Mouse (Mus musculus) forebrain, embryonic 12.5 days (tissue): ENCODE results near the gene Nfia. TPM values are rescaled to one million over a fixed set of nuclear protein-coding genes. Genes with fewer than 3 reads are reported as not detected.

Experiments used
- ATAC-seq: fragments of 200-750 bp; cut with Nextera tagmentation; 2 replicates; pipeline ENCODE4 v1.8.0; 2017; ENCODE audit warnings: moderate TSS enrichment; ENCODE audit not compliant: low FRiP score
- H3K27ac ChIP-seq: fragments of 300-500 bp; sonication (generic); 2 replicates; pipeline ENCODE4 v1.5.1; 2016; ENCODE audit warnings: mild to moderate bottlenecking
- H3K27me3 ChIP-seq: fragments of 300-500 bp; sonication (generic); 2 replicates; pipeline ENCODE4 v1.6.1; 2016; ENCODE audit warnings: mild to moderate bottlenecking
- H3K36me3 ChIP-seq: fragments of 300-500 bp; sonication (generic); replicated peaks from 2 replicates; pipeline ENCODE4 v1.6.1; 2016; ENCODE audit warnings: mild to moderate bottlenecking
- H3K4me1 ChIP-seq: fragments of 300-500 bp; sonication (generic); 2 replicates; pipeline ENCODE4 v1.6.1; 2016
- H3K4me2 ChIP-seq: fragments of 300-500 bp; sonication (generic); 2 replicates; pipeline ENCODE4 v1.6.1; 2016; ENCODE audit warnings: mild to moderate bottlenecking, moderate library complexity
- H3K4me3 ChIP-seq: fragments of 300-500 bp; sonication (generic); replicated peaks from 2 replicates; pipeline ENCODE4 v1.5.1; 2016; ENCODE audit warnings: mild to moderate bottlenecking
- H3K9ac ChIP-seq: fragments of 300-500 bp; sonication (generic); 2 replicates; pipeline ENCODE4 v1.6.1; 2016; ENCODE audit warnings: mild to moderate bottlenecking
- H3K9me3 ChIP-seq: fragments of 300-500 bp; sonication (generic); 2 replicates; pipeline ENCODE4 v1.6.1; 2016
- WGBS: fragments of 180-500 bp; shearing (Covaris S2); methylation state at CpG from one replicate; pipeline ENCODE4 v1.1.7; 2016; 5-methylcytosine and 5-hydroxymethylcytosine counted together
- polyA plus RNA-seq: library from polyadenylated mRNA; unstranded; fragments of >200 nt; fragmentation: Nextera tagmentation; extraction: Ambion mirVana; gene quantifications from 2 replicates; pipeline ENCODE4 v1.2.1, GENCODE M21; 2016

The Nfia gene
- polyA plus RNA-seq, 1 experiment from 2014 or later: 62.1 TPM

- H3K27ac ChIP-seq: peak overlapping the region; percentile 90
- peak overlapping the region; percentile 38 for H3K4me3 ChIP-seq
- WGBS: 17% methylated on average over 5 of the region's 5 CpGs
- H3K27me3 ChIP-seq: no peaks in the 10 kb centered on the region
- peaks cover 36% of the 10 kb centered on the region for H3K4me1 ChIP-seq
- H3K4me2 ChIP-seq: peak overlapping the region; percentile 64
- H3K36me3 ChIP-seq: no peaks in the 10 kb centered on the region
- no peak for ATAC-seq
- H3K9me3 ChIP-seq: no peaks in the 10 kb centered on the region
- H3K9ac ChIP-seq: peak overlapping the region; percentile 64
Measured at GRCm38 (mm10) chr4:97771426-97771825, 1.1 kb upstream of the Nfia start.

GRCm38 (mm10) chr4:97772084-97772484, 450 bp upstream of the Nfia start:
- Histone ChIP-seq H3K4me1 (peaks cover 39% of the 10 kb centered on the region), H3K9me3 (no peaks in the 10 kb centered on the region), H3K36me3 (no peaks in the 10 kb centered on the region), H3K27ac (peak overlapping the region; percentile 90), H3K9ac (peak overlapping the region; percentile 64), H3K4me3 (peak overlapping the region; percentile 38), H3K4me2 (peak overlapping the region; percentile 64), H3K27me3 (no peaks in the 10 kb centered on the region)
- peak; percentile 95 for ATAC-seq
- under 1% methylated on average over 25 of the region's 25 CpGs for WGBS

- Histone ChIP-seq H3K4me1 (peaks cover 39% of the 10 kb centered on the region), H3K27me3 (no peaks in the 10 kb centered on the region), H3K4me3 (peak overlapping the region; percentile 38), H3K27ac (peak overlapping the region; percentile 90), H3K9ac (peak overlapping the region; percentile 64; the same call in 1 of the 2 replicates), H3K9me3 (no peaks in the 10 kb centered on the region), H3K4me2 (peak overlapping the region; percentile 64), H3K36me3 (no peaks in the 10 kb centered on the region)
- WGBS: under 1% methylated on average over 14 of the region's 14 CpGs
- ATAC-seq: peak; percentile 66
Measured at GRCm38 (mm10) chr4:97773110-97773593, 618 bp downstream of the Nfia start.

GRCm38 (mm10) chr4:97773791-97774190, 1.3 kb downstream of the Nfia start:
- H3K27ac ChIP-seq: peak overlapping the region; percentile 74; the same call in 1 of the 2 replicates

GRCm38 (mm10) chr4:97774446-97774950, 2.0 kb downstream of the Nfia start:
- Histone ChIP-seq H3K4me2 (peak overlapping the region; percentile 83), H3K36me3 (no peaks in the 10 kb centered on the region), H3K27me3 (no peaks in the 10 kb centered on the region), H3K27ac (peak overlapping the region; percentile 84), H3K9me3 (no peaks in the 10 kb centered on the region), H3K9ac (peak overlapping the region; percentile 1; the same call in 1 of the 2 replicates), H3K4me1 (peaks cover 40% of the 10 kb centered on the region), H3K4me3 (peak overlapping the region; percentile 27)
- 15% methylated on average over 4 of the region's 4 CpGs for WGBS
- ATAC-seq: no peak

More at GRCm38 (mm10) chr4:97773791-97774190, 1.3 kb downstream of the Nfia start:
- 35% methylated on average over 2 of the region's 2 CpGs for WGBS
- Histone ChIP-seq H3K4me3 (no peak overlapping the region; the same call in 1 of the 2 replicates), H3K9me3 (no peaks in the 10 kb centered on the region), H3K9ac (no peak overlapping the region; the same call in 1 of the 2 replicates), H3K27me3 (no peaks in the 10 kb centered on the region), H3K4me2 (peak overlapping the region; percentile 64), H3K4me1 (peaks cover 39% of the 10 kb centered on the region), H3K36me3 (no peaks in the 10 kb centered on the region)
- ATAC-seq: no peak

GRCm38 (mm10) chr4:97775059-97775458, 2.5 kb downstream of the Nfia start:
- 0% methylated on average over 13 of the region's 13 CpGs for WGBS
- ATAC-seq: no peak
- Histone ChIP-seq H3K4me2 (peak overlapping the region; percentile 83), H3K36me3 (no peaks in the 10 kb centered on the region), H3K27ac (peak overlapping the region; percentile 84), H3K27me3 (no peaks in the 10 kb centered on the region), H3K4me1 (peaks cover 42% of the 10 kb centered on the region), H3K4me3 (peak overlapping the region; percentile 27), H3K9me3 (no peaks in the 10 kb centered on the region), H3K9ac (0 out of 2 replicates have a peak overlapping the region, but pooled peaks have one; percentile 1)

GRCm38 (mm10) chr4:97775494-97776265, 3.1 kb downstream of the Nfia start:
- Histone ChIP-seq H3K9ac (peak overlapping the region; percentile 48), H3K9me3 (no peaks in the 10 kb centered on the region), H3K4me1 (peaks cover 40% of the 10 kb centered on the region), H3K36me3 (no peaks in the 10 kb centered on the region), H3K27ac (peak overlapping the region; percentile 84), H3K27me3 (no peaks in the 10 kb centered on the region), H3K4me3 (peak overlapping the region; percentile 27), H3K4me2 (peak overlapping the region; percentile 83)
- no peak for ATAC-seq
- 1% methylated on average over 20 of the region's 20 CpGs for WGBS

- H3K4me1 ChIP-seq: peaks cover 35% of the 10 kb centered on the region
- no peaks in the 10 kb centered on the region for H3K9me3 ChIP-seq
- H3K9ac ChIP-seq: peak overlapping the region; percentile 99
- H3K36me3 ChIP-seq: no peaks in the 10 kb centered on the region
- H3K27ac ChIP-seq: peak overlapping the region; percentile 94
- H3K27me3 ChIP-seq: no peaks in the 10 kb centered on the region
- WGBS: 1% methylated on average over 10 of the region's 10 CpGs
- no peak for ATAC-seq
- peak overlapping the region; percentile 63 for H3K4me3 ChIP-seq
- peak overlapping the region; percentile 83 for H3K4me2 ChIP-seq
Measured at GRCm38 (mm10) chr4:97776388-97777080, 4.0 kb downstream of the Nfia start.

- peak overlapping the region; percentile 63 for H3K4me3 ChIP-seq
- peaks cover 33% of the 10 kb centered on the region for H3K4me1 ChIP-seq
- H3K9ac ChIP-seq: peak overlapping the region; percentile 99
- H3K4me2 ChIP-seq: peak overlapping the region; percentile 83
- H3K9me3 ChIP-seq: no peaks in the 10 kb centered on the region
- peak; percentile 51 for ATAC-seq
- no peaks in the 10 kb centered on the region for H3K36me3 ChIP-seq
- peak overlapping the region; percentile 94 for H3K27ac ChIP-seq
- under 1% methylated on average over 33 of the region's 77 CpGs for WGBS
- no peaks in the 10 kb centered on the region for H3K27me3 ChIP-seq
Measured at GRCm38 (mm10) chr4:97777081-97777705, 4.7 kb downstream of the Nfia start.

- H3K4me3 ChIP-seq: peak within 1 kb of the TSS; percentile 63
- H3K27ac ChIP-seq: peak within 1 kb of the TSS; percentile 94
- no peaks in the 10 kb centered on the region for H3K9me3 ChIP-seq
- H3K4me2 ChIP-seq: peak within 1 kb of the TSS; percentile 83
- peak; percentile 70 for ATAC-seq
- WGBS: under 1% methylated on average over 37 of the region's 37 CpGs
- H3K36me3 ChIP-seq: peaks cover 4% of the 10 kb centered on the region
- no peaks in the 10 kb centered on the region for H3K27me3 ChIP-seq
- H3K4me1 ChIP-seq: peaks cover 33% of the 10 kb centered on the region
- H3K9ac ChIP-seq: peak within 1 kb of the TSS; percentile 99
Measured at GRCm38 (mm10) chr4:97777706-97778176, 5.2 kb downstream of the Nfia start, which contains the start of gene E130114P18Rik. Gene E130114P18Rik, minus strand, starts transcription at chr4:97778078.

- Histone ChIP-seq H3K4me2 (peak overlapping the region; percentile 83), H3K9me3 (no peaks in the 10 kb centered on the region), H3K4me1 (peaks cover 31% of the 10 kb centered on the region), H3K9ac (peak overlapping the region; percentile 99), H3K27me3 (no peaks in the 10 kb centered on the region), H3K4me3 (peak overlapping the region; percentile 63), H3K27ac (peak overlapping the region; percentile 94), H3K36me3 (peaks cover 10% of the 10 kb centered on the region)
- ATAC-seq: no peak; the same call in 1 of the 2 replicates
- WGBS: under 1% methylated on average over 85 of the region's 94 CpGs
Measured at GRCm38 (mm10) chr4:97778211-97779002, 5.9 kb downstream of the Nfia start.
